Mouse (Mus musculus) liver, embryonic 14.5 days (tissue): ENCODE results near the gene Poc1a.

Experiments
- CTCF ChIP-seq: IDR thresholded peaks from 2 replicates; pipeline ENCODE4 v1.5.1; 2016; ENCODE audit warnings: antibody characterized with exemption, low read depth, control low read depth
- EP300 ChIP-seq: IDR thresholded peaks from 2 replicates; pipeline ENCODE4 v1.6.1; 2016; ENCODE audit warnings: antibody characterized with exemption, low read depth

- TF ChIP-seq CTCF (no peak), EP300 (no peak)
These were observed 22.4 kb upstream of the Poc1a start for GRCm38 (mm10) chr9:106258412-106258811.
